Mouse (Mus musculus) naive thymus-derived CD4-positive, alpha-beta T cell, adult 5 months (primary cell): ENCODE data around the gene Sertad3. TPM values are rescaled to one million over a fixed set of nuclear protein-coding genes. Genes with fewer than 3 reads are reported as not detected.

Experiments used
- polyA plus RNA-seq: library from polyadenylated mRNA; unstranded; fragments of 100-300 nt; shearing (Covaris generic); gene quantifications from one replicate; pipeline ENCODE4 v1.2.1, GENCODE M21; 2017

Sertad3 gene
- 38.3 TPM for polyA plus RNA-seq

DNA sequence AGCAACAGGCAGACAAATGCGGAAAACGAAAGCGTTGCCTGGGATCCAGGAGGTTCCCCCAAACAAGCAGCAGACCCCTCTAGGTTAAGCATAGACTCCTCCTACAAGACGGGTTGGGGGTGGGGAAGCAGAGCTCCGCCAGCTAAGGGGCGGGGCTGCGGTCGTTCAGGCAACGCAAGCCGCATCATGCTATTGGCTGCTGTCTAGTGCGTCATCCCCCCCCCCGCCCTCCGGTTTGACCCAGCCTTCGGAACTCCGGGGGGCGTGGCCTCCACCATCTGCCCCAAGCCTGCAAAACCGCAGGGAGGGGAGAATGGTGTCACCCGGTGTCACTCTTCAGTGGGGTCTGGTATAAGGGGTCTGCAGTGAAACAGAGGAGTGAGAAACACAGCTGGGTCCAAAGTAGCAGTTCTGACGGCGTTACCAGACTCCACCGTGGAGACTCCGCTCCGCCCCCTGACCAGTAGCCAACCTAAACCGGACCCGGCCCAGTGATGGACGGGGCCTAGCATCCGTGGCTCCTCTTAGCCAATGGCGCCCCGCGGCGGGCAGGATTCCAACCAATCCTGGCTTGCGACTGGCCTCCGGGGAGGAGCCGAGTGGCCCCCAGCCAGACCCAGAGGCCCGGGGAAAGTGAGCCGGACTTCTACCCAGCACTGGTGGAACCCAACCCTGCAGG lies at the start of gene Sertad3:
Gene Sertad3, plus strand, starts transcription at position 613 of the 679 bp plus-strand sequence.

DNA sequence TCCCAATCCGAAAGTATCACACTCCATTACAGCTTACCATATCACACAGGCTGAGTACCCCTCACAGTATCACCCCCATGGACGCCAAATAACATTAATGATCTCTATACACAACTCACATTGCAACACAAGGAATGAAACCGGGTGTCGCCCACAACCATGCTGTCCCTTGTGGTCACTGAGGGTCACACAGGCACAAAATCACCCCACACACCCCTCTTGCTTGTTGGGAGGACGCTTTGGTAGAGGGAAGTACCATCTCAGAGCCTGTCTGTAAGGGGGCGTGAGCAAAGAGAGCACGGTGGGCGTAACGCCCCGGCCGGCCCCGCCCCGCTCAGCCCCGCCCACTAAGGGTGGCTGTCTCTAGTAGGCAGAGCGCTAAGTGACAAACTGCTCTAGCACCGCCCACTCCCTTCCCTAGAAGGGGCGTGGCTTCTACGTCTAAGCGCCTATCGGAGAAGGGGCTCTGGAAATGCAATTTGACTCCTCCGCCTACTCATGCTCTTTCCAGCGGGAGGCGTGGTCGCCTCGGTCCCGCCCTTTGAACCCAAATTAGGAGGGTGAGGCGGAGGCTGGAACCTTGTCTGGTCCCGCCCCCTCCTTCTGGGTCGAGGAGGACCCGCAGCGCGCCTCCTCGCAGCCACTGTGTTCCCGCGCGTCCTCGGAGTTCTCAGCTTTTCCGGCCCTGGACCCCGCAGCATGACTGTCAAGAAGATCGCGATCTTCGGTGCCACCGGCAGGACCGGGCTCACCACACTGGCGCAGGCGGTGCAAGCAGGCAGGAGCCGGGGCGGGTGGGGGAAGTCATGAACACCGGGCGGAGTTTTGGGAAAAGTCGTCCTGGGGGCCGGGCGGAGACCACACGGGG lies 25.9 kb upstream of the Sertad3 start, which contains the start of the genes Sptbn4 and Blvrb:
Gene Sptbn4, minus strand, starts transcription at position 268 of the 868 bp plus-strand sequence.
Gene Blvrb, plus strand, starts transcription at position 560 of the 868 bp plus-strand sequence.

DNA sequence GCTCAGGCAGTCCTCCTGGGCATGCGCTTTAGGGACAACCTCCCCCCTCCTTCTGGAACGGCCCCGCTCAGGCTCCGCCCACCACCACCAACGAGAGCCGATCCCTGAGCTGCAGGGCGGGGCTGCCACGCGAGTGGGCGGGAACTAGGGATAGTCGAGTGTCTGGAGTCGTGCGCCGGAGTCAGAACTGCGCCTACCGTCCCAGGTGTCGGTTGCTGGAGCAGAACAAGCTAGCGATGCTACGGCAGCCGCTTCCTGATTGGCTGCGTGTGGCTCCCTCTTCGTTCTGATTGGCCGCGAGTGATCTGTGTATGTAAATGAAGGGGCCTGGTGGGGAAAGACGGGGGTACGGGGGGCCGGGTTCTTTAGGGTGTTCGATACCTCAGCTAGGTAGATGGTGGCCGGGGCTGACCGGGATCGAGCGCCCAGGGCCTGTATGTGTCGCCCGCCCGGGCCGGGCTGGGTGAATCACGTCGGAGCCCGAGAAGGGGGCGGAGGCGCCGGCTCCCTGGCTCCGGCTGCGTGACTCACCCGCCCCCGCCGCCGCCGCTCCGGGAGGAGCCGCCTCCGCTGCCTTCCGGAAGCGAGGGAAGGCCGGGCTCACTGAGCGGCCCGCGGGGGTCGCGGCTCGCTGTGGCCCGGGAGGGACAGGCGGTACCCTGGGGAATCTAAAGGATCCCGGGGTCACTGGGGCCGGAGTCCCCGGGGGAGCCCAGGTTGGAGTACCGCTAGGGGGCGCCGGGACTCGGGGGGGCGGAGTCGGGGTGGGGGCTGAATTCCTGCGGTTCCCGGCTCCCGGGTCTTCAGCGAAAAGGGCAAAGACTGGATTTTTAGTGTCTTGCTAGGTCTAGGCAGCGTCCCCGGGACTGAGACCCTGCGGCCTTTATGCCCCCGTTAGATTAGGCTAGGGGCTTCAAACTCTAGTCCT lies 13.5 kb downstream of the Sertad3 start, which contains the start of gene Sertad1:
Gene Sertad1, plus strand, starts transcription at position 141 of the 928 bp plus-strand sequence.

DNA sequence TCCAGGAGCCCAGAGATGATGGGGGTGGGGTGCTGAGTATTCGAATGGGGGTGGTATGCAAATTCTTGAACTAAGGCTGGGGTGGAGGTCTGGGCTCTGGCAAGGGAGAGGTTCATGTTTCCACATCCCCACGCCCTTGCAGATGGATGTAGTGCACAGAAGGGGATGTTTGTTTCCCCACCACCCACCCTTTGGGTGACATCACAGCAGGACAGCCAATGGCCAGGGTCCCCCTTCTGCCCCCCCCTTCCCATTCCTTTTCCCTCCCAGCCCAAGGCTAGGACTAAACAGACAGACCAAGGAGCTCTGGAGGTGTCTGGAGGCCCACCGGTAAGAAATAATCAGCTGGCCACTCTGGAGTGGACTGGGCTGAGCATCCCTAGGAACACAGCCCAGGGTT lies 25.5 kb downstream of the Sertad3 start, which contains the start of gene Prx:
Gene Prx, plus strand, starts transcription at position 289 of the 400 bp plus-strand sequence.

DNA sequence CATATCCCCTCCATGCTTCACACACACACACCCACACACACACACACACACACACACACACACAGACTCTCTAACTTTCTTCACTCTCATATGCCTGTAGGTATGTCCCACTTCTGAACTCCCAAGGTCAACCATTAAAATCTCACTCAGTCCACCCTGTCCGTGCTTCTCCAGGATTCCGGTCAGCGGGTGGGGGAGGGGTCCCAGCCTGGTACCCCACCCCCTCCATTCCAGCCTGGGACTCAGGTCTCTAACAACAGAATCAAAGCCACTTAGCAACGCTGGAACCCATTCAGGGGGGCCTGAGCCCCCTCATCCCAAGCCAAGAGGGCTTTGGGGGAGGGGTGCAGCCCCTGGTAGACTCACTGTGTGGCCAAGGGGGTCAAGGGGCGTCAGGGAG lies 49.4 kb downstream of the Sertad3 start, which contains the start of gene Hipk4:
Gene Hipk4, plus strand, starts transcription at position 301 of the 400 bp plus-strand sequence.

Other genes with a start within 250 kb of the Sertad3 start
- 12.6 TPM for gene Itpkc, start 245.1 kb upstream of the Sertad3 start, polyA plus RNA-seq
- gene Coq8b, start 240.7 kb upstream of the Sertad3 start, polyA plus RNA-seq: 17.6 TPM
- gene Numbl, start 215.3 kb upstream of the Sertad3 start, polyA plus RNA-seq: 0.91 TPM
- not detected for gene Ltbp4, start 136.1 kb upstream of the Sertad3 start, polyA plus RNA-seq
- gene Shkbp1, start 117.7 kb upstream of the Sertad3 start, polyA plus RNA-seq: 48.4 TPM
- gene Gm20479, start 116.3 kb upstream of the Sertad3 start, polyA plus RNA-seq: not detected
- gene Sptbn4, start 26.1 kb upstream of the Sertad3 start, polyA plus RNA-seq: 0.12 TPM
- gene Blvrb, start 25.8 kb upstream of the Sertad3 start, polyA plus RNA-seq: 12.5 TPM
- 75.3 TPM for gene Sertad1, start 13.1 kb downstream of the Sertad3 start, polyA plus RNA-seq
- gene Prx, start 25.6 kb downstream of the Sertad3 start, polyA plus RNA-seq: 0.57 TPM
- gene Hipk4, start 49.5 kb downstream of the Sertad3 start, polyA plus RNA-seq: not detected
- gene Pld3, start 79.5 kb downstream of the Sertad3 start, polyA plus RNA-seq: 255 TPM
- 25.1 TPM for gene 2310022A10Rik, start 79.5 kb downstream of the Sertad3 start, polyA plus RNA-seq
- gene Akt2, start 117.8 kb downstream of the Sertad3 start, polyA plus RNA-seq: 142 TPM
- not detected for gene Ttc9b, start 180.1 kb downstream of the Sertad3 start, polyA plus RNA-seq
- gene Map3k10, start 200.8 kb downstream of the Sertad3 start, polyA plus RNA-seq: 14.8 TPM
- 3.0 TPM for gene Zfp607b, start 215.6 kb downstream of the Sertad3 start, polyA plus RNA-seq